Mouse (Mus musculus) heart, postnatal 14 days (tissue): ENCODE measurements around the gene Nudt19. TPM values are rescaled to one million over a fixed set of nuclear protein-coding genes. Genes with fewer than 3 reads are reported as not detected.
A peak's percentile ranks its signal among the peaks of the same experiment; 100 is the strongest.

Experiments used
- DNase-seq, 2 experiments: peaks; one replicate each; pipeline ENCODE4 v3.0.0; 2021 to 2022
- intact Hi-C: fragments of 180-260 bp; cut with DNase I; formaldehyde crosslinking; loops from one replicate; pipeline ENCODE4 v1.15.1; 2025
- total RNA-seq, 2 experiments: library from RNA; stranded (reverse); gene quantifications; 2 replicates each; pipeline ENCODE4 v1.2.3; 2021

The Nudt19 gene
- total RNA-seq, 2 experiments from 2014 or later, result 70.6 to 77.4 TPM

- intact Hi-C loops, result no loop called here
- no peak for DNase-seq
These were observed 26.1 kb downstream of the Nudt19 start for GRCm38 (mm10) chr7:35530026-35530425.

GRCm38 (mm10) chr7:35526795-35527194 lies 29.3 kb downstream of the Nudt19 start:
- DNase-seq, result no peak
- intact Hi-C loops, result no loop called here

GRCm38 (mm10) chr7:35501995-35502394 lies 54.1 kb downstream of the Nudt19 start:
- intact Hi-C loops, result no loop called here
- DNase-seq, result peak; percentile 5 to 14

- DNase-seq, result no peak
- intact Hi-C loops, result no loop called here
These were observed 58.6 kb downstream of the Nudt19 start for GRCm38 (mm10) chr7:35497516-35497915.

Other genes with a start within 250 kb of the Nudt19 start
- gene Gpatch1, start 237.9 kb downstream of the Nudt19 start, total RNA-seq, result 10 to 100 TPM in 1 of 2 experiments, 1 to 10 TPM in 1; 9.6 to 10.4 TPM
- gene Rhpn2, start 222.1 kb downstream of the Nudt19 start, total RNA-seq, result 1 to 10 TPM; 5.0 to 6.0 TPM
- gene Faap24, start 159.5 kb downstream of the Nudt19 start, total RNA-seq, result 1 to 10 TPM; 1.6 to 2.9 TPM
- gene Cep89, start 159.3 kb downstream of the Nudt19 start, total RNA-seq, result 10 to 100 TPM; 14.1 to 15.4 TPM
- gene Slc7a9, start 107.5 kb downstream of the Nudt19 start, total RNA-seq, result not detected
- gene Tdrd12, start 18.6 kb downstream of the Nudt19 start, total RNA-seq, result under 1 TPM in 1 of 2 experiments, not detected in 1; 0.44 TPM
- under 1 TPM; 0.07 TPM for gene Rgs9bp, start 29.3 kb upstream of the Nudt19 start, total RNA-seq
- gene Ankrd27, start 29.9 kb upstream of the Nudt19 start, total RNA-seq, result 10 to 100 TPM; 15.6 to 15.8 TPM
- 10 to 100 TPM; 90.2 to 92.2 TPM for gene Pdcd5, start 91.2 kb upstream of the Nudt19 start, total RNA-seq
- gene Dpy19l3, start 198.2 kb upstream of the Nudt19 start, total RNA-seq, result 1 to 10 TPM; 6.3 to 8.2 TPM
- gene Zfp507, start 246.7 kb upstream of the Nudt19 start, total RNA-seq, result 10 to 100 TPM; 14.2 to 14.9 TPM